Mouse (Mus musculus) gastrocnemius, adult 8-10 months (tissue): ENCODE results near the gene Fbxo47. TPM values are rescaled to one million over a fixed set of nuclear protein-coding genes. Genes with fewer than 3 reads are reported as not detected.

Source experiments
- DNase-seq, 2 experiments: peaks; one replicate each; pipeline ENCODE4 v3.0.0; 2022; ENCODE audit warnings: low spot score in 2 of 2
- total RNA-seq, 4 experiments: library from RNA; stranded (reverse); gene quantifications; 2 replicates each; pipeline ENCODE4 v1.2.4; 2022

Gene Fbxo47
- total RNA-seq, 4 experiments from 2014 or later = 0.15 to 0.48 (median 0.46) TPM; not detected in 1

- no peak for DNase-seq
Observed at GRCm38 (mm10) chr11:97832001-97832400, 52.0 kb downstream of the Fbxo47 start.

GRCm38 (mm10) chr11:97830501-97830900 lies 53.5 kb downstream of the Fbxo47 start:
- DNase-seq = no peak

GRCm38 (mm10) chr11:97829913-97830476 lies 54.0 kb downstream of the Fbxo47 start:
- no peak for DNase-seq

- DNase-seq = no peak
Observed at GRCm38 (mm10) chr11:97829365-97829764, 54.6 kb downstream of the Fbxo47 start.

- DNase-seq = no peak
Observed at GRCm38 (mm10) chr11:97827654-97828053, 56.3 kb downstream of the Fbxo47 start.

- DNase-seq = no peak
Observed at GRCm38 (mm10) chr11:97826414-97826813, 57.5 kb downstream of the Fbxo47 start.

- no peak for DNase-seq
Observed at GRCm38 (mm10) chr11:97825971-97826370, 58.0 kb downstream of the Fbxo47 start.

- DNase-seq = no peak
Observed at GRCm38 (mm10) chr11:97825295-97825694, 58.7 kb downstream of the Fbxo47 start.

- DNase-seq = no peak
Observed at GRCm38 (mm10) chr11:97824895-97825294, 59.1 kb downstream of the Fbxo47 start.

GRCm38 (mm10) chr11:97824168-97824567 lies 59.8 kb downstream of the Fbxo47 start:
- no peak for DNase-seq

- peak in 1 of 2 experiments; percentile 50 for DNase-seq
Observed at GRCm38 (mm10) chr11:97822840-97823603, 60.9 kb downstream of the Fbxo47 start.

GRCm38 (mm10) chr11:97821401-97822064 lies 62.4 kb downstream of the Fbxo47 start:
- DNase-seq = no peak

- DNase-seq = peak; percentile 56 to 76
Observed at GRCm38 (mm10) chr11:97820840-97821239, 63.1 kb downstream of the Fbxo47 start.

- no peak for DNase-seq
Observed at GRCm38 (mm10) chr11:97819923-97820322, 64.0 kb downstream of the Fbxo47 start.

- no peak for DNase-seq
Observed at GRCm38 (mm10) chr11:97819102-97819501, 64.9 kb downstream of the Fbxo47 start.

GRCm38 (mm10) chr11:97818571-97818970 lies 65.4 kb downstream of the Fbxo47 start:
- DNase-seq = no peak

- DNase-seq = no peak
Observed at GRCm38 (mm10) chr11:97818003-97818402, 66.0 kb downstream of the Fbxo47 start.

- no peak for DNase-seq
Observed at GRCm38 (mm10) chr11:97817379-97817778, 66.6 kb downstream of the Fbxo47 start.

- no peak for DNase-seq
Observed at GRCm38 (mm10) chr11:97816916-97817315, 67.0 kb downstream of the Fbxo47 start.

- DNase-seq = no peak
Observed at GRCm38 (mm10) chr11:97816176-97816575, 67.8 kb downstream of the Fbxo47 start.

- DNase-seq = no peak
Observed at GRCm38 (mm10) chr11:97815736-97816135, 68.2 kb downstream of the Fbxo47 start.

- DNase-seq = no peak
Observed at GRCm38 (mm10) chr11:97813746-97814515, 70.0 kb downstream of the Fbxo47 start.
